Mouse (Mus musculus): ENCODE data around the gene Olfr544.
"Not testable (repeated sequence)": the region's sequence is repeated elsewhere in the genome, so short reads cannot be mapped to it uniquely, and the experiment has no call there.

Gene Olfr544

DNA sequence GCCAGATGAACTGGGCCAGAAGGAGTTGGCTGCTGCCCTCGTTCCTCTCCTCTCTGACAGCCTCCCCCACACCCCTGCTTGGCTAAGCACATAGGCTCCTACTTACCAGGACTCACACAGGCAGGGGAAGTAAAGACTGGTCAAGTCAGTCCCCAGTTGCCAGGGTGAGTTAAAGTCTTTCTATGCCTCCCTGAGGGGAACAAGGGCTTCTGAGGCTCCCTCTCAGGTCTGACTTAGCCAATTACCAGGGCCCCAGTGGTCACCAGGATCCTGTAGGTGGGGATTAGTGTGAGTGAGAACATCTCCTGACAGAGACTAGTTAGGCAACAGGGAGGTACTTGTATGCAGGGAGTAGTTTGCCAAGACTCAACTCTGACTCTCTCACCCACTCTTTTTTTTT, at the start of gene Olfr544:
TSS of gene Olfr544 (minus strand) at position 153 of the 400 bp plus-strand sequence.
- in situ Hi-C loops (cut with MboI; ENCODE audit: low sequenced_read_pairs) = no loop called here

DNA sequence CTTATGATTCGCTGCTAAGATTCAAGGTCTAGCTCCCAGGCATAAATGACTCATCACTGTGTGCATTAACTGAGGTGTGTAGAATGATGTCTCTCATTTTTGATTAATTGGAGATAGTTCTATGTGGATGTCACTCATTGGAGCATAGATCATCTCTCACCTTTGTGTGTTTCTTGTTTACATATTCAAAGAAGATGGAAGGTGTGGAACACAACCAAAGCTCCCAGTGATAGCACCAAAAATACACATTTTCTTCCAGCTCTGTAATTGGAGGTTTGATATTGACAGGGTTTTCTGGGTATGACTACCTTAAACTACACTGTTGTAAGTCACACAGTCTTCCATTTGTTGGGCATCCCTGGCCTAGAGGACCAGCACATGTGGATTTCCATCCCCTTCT, 46.3 kb upstream of the Olfr544 start, which contains the start of gene Olfr547:
TSS of gene Olfr547 (plus strand) at position 301 of the 400 bp plus-strand sequence.
- in situ Hi-C loops (cut with MboI; ENCODE audit: low sequenced_read_pairs) = no loop called here

- in situ Hi-C loops (cut with MboI; ENCODE audit: low sequenced_read_pairs) = no loop called here
Observed at GRCm38 (mm10) chr7:102529052-102529451, 40.9 kb upstream of the Olfr544 start.

DNA sequence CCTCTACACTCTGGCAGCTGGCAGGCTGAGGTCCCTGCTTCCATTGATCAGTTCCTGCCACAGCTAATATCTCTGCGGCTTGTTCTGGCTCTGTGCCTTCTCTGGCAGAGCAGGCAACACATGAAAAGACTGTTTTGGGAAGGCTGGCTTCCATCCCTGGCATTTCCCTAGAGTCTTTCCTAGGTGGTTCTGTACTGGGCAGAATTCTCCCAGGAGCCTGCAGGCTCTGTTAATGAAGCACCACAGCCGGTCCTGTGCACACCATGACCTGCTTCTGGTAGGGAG, 28.9 kb upstream of the Olfr544 start:
- in situ Hi-C loops (cut with MboI; ENCODE audit: low sequenced_read_pairs) = no loop called here

GRCm38 (mm10) chr7:102516261-102517050, 28.3 kb upstream of the Olfr544 start:
- in situ Hi-C loops (cut with MboI; ENCODE audit: low sequenced_read_pairs) = no loop called here

GRCm38 (mm10) chr7:102514144-102514543, 26.0 kb upstream of the Olfr544 start:
- in situ Hi-C loops (cut with MboI; ENCODE audit: low sequenced_read_pairs) = no loop called here

GRCm38 (mm10) chr7:102512814-102513435, 24.8 kb upstream of the Olfr544 start:
- in situ Hi-C loops (cut with MboI; ENCODE audit: low sequenced_read_pairs) = no loop called here

DNA sequence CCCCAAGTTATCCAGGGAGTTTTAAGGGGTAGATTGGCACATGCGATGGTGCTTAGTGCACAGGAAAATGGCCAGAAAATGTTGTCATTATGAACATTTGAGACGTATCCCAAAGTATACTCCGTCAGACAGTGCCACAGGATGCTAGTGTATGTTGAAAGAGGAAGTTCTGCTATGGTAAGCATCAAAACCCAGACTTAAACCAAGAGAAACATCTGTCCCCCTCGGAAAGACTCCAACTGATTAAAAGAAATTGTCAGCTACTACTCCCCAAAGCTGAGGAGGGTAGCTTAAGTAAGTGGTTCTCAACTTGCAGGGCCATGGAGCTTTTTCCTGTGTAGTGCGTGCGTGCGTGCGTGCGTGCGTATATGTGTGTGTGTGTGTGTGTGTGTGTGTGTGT, 23.8 kb upstream of the Olfr544 start:
- in situ Hi-C loops (cut with MboI; ENCODE audit: low sequenced_read_pairs) = no loop called here

DNA sequence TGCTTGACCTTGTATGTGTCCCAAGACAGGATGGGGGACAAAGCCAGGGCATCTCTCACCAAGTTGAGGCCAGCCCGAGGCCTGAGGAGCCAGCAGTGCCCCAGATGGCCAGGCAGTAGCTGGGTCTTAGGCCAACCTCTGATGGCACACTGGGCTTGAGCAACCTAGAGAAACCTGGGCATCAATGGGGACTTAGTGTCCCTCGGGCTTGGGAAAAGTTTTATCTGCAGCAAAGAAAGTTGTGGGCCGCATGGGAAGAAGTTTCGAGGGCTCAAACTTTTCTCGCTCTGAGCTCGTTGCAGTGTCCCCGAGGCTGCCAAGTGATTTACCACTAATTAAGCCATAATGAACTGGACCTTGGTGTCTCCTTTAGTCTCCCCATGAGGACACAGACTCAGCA, 21.6 kb upstream of the Olfr544 start:
- in situ Hi-C loops (cut with MboI; ENCODE audit: low sequenced_read_pairs) = loop anchor here (10.0 kb wide), 2 partner anchors 125 to 405 kb away; partner anchors contain the start of genes Olfr554 and Olfr571

DNA sequence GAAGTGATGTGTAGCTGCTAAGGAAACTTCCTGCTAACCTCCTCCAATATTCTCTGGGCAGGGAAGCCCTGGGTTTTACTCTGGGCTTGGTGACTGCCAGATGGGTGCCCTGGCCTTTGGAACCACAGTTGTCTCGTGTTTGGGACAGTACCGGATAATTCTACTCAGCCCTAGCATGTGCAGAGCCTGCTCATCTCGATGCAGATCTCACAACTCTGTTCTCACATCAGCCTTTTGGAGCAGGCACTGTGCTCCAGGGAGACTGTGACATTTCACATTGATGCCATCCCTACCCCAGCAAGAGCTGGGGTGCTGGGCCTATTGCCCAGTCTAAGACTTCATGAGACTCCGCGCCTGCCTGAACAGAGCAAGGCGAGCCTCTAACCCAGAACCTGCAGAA, 20.6 kb upstream of the Olfr544 start:
- in situ Hi-C loops (cut with MboI; ENCODE audit: low sequenced_read_pairs) = loop anchor here (10.0 kb wide), 2 partner anchors 126 to 406 kb away; partner anchors contain the start of genes Olfr554 and Olfr571

GRCm38 (mm10) chr7:102508066-102508465, 20.0 kb upstream of the Olfr544 start:
- in situ Hi-C loops (cut with MboI; ENCODE audit: low sequenced_read_pairs) = loop anchor here (10.0 kb wide), 2 partner anchors 127 to 407 kb away; partner anchors contain the start of genes Olfr554 and Olfr571

- in situ Hi-C loops (cut with MboI; ENCODE audit: low sequenced_read_pairs) = loop anchor here (10.0 kb wide), 2 partner anchors 128 to 408 kb away; partner anchors contain the start of genes Olfr554 and Olfr571
Observed at GRCm38 (mm10) chr7:102506848-102507247, 18.7 kb upstream of the Olfr544 start.

- in situ Hi-C loops (cut with MboI; ENCODE audit: low sequenced_read_pairs) = loop anchor here (10.0 kb wide), 2 partner anchors 133 to 413 kb away; partner anchors contain the start of genes Olfr554 and Olfr571
Observed at GRCm38 (mm10) chr7:102501986-102502385, 13.9 kb upstream of the Olfr544 start.

- in situ Hi-C loops (cut with MboI; ENCODE audit: low sequenced_read_pairs) = no loop called here
Observed at GRCm38 (mm10) chr7:102499473-102499872, 11.4 kb upstream of the Olfr544 start, which contains the start of gene Olfr545. Olfr545 (minus strand) TSS chr7:102499573.

- in situ Hi-C loops (cut with MboI; ENCODE audit: low sequenced_read_pairs) = not testable (repeated sequence)
Observed at GRCm38 (mm10) chr7:102494416-102494815, 6.3 kb upstream of the Olfr544 start.

- in situ Hi-C loops (cut with MboI; ENCODE audit: low sequenced_read_pairs) = no loop called here
Observed at GRCm38 (mm10) chr7:102486105-102486504, 2.0 kb downstream of the Olfr544 start.

DNA sequence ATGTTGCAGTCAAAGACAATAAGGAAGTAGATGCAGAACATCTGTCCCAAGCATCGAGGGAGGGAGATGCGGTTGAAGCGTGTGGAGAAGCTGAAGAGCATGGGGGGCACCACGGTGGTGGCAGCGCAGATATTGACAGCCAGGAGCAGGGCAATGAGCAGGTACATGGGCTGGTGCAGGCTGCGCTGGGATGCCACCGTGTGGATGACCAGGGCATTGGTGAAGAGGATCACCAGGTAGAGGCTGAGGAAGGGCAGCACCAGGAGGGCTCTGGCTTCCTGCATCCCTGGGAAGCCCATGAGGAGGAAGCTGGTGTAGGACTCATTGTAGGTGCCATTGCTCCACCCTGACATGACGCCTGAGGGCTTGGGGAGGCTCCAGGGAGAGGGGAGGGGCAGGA, 3.3 kb downstream of the Olfr544 start:
- in situ Hi-C loops (cut with MboI; ENCODE audit: low sequenced_read_pairs) = not testable (repeated sequence)

DNA sequence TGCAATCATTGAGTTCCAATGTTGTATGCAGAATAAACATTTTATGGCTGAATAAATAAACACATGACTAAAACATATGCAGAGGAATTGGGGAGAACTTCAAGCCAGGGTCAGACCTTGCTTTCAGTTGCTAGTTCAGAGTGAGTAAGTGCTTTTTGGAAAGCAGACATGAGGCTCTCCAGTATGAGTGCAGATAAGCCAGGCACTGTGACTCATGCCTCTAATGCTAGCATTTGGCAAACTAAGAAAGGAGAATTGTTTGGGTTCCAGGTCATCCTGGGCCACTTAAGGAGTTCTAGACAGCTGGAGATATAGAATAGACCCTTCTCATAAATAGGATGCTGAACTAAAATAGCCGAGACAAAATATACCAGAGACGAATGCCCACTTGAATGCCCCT, 4.4 kb downstream of the Olfr544 start:
- in situ Hi-C loops (cut with MboI; ENCODE audit: low sequenced_read_pairs) = no loop called here

GRCm38 (mm10) chr7:102481579-102481978, 6.5 kb downstream of the Olfr544 start, which contains the start of gene Olfr543:
Olfr543 (minus strand) TSS chr7:102481679.
- in situ Hi-C loops (cut with MboI; ENCODE audit: low sequenced_read_pairs) = no loop called here

DNA sequence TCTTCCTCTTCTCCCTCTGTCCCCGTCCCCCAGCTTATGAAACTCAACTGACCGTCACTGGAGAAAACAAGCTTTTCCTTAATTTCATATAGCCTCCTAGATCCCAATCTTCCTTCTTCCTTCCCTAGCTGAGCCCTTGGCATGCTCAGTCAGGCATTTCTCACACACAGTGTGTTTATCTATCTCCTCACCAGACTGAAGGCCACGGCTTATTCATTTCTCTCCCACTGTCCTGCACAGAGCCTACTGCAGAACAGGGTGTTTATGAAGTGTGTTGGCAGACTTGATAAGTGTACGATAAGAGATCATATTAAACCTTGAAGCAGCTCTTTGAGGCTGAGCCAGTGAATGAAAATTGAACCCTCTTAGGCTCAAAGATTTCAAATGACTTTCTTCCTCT, 7.3 kb downstream of the Olfr544 start:
- in situ Hi-C loops (cut with MboI; ENCODE audit: low sequenced_read_pairs) = no loop called here

- in situ Hi-C loops (cut with MboI; ENCODE audit: low sequenced_read_pairs) = no loop called here
Observed at GRCm38 (mm10) chr7:102479368-102480078, 8.6 kb downstream of the Olfr544 start.

Measured in CH12F3 (cell line).